Mouse (Mus musculus) forelimb bud, embryonic 11.5 days (tissue): ENCODE data around the gene Thoc6.

Experiments used
- DNase-seq: peaks from one replicate; pipeline ENCODE4 v3.0.0-alpha.2; 2012; ENCODE audit warnings: low read depth, low spot score

The Thoc6 gene

GRCm38 (mm10) chr17:23673424-23674073, at the start of gene Thoc6, which contains the start of gene Hcfc1r1:
Gene Thoc6, minus strand, starts transcription at chr17:23673882.
Gene Hcfc1r1, plus strand, starts transcription at chr17:23673596.
- peak; percentile 98 for DNase-seq

- DNase-seq = no peak
Observed at GRCm38 (mm10) chr17:23722376-23723125, 48.9 kb upstream of the Thoc6 start, which contains the start of gene 1520401A03Rik. Gene 1520401A03Rik, minus strand, starts transcription at chr17:23722783.

- no peak for DNase-seq
Observed at GRCm38 (mm10) chr17:23721886-23722285, 48.2 kb upstream of the Thoc6 start.

- no peak for DNase-seq
Observed at GRCm38 (mm10) chr17:23719455-23719854, 45.8 kb upstream of the Thoc6 start.

GRCm38 (mm10) chr17:23717003-23717402, 43.3 kb upstream of the Thoc6 start:
- DNase-seq = no peak

GRCm38 (mm10) chr17:23706212-23706611, 32.5 kb upstream of the Thoc6 start:
- DNase-seq = peak; percentile 80

GRCm38 (mm10) chr17:23705525-23706104, 31.9 kb upstream of the Thoc6 start:
- DNase-seq = no peak

- no peak for DNase-seq
Observed at GRCm38 (mm10) chr17:23704741-23705140, 31.1 kb upstream of the Thoc6 start.

- DNase-seq = no peak
Observed at GRCm38 (mm10) chr17:23703301-23703700, 29.6 kb upstream of the Thoc6 start.

GRCm38 (mm10) chr17:23700079-23700478, 26.4 kb upstream of the Thoc6 start:
- DNase-seq = peak; percentile 91

- no peak for DNase-seq
Observed at GRCm38 (mm10) chr17:23699131-23700077, 25.7 kb upstream of the Thoc6 start.

- peak; percentile 81 for DNase-seq
Observed at GRCm38 (mm10) chr17:23695801-23696200, 22.1 kb upstream of the Thoc6 start.

GRCm38 (mm10) chr17:23694491-23694890, 20.8 kb upstream of the Thoc6 start:
- no peak for DNase-seq

GRCm38 (mm10) chr17:23683856-23684672, 10.4 kb upstream of the Thoc6 start, which contains the start of gene Cldn9:
Gene Cldn9, minus strand, starts transcription at chr17:23684026.
- DNase-seq = peak; percentile 52

GRCm38 (mm10) chr17:23683226-23683625, 9.5 kb upstream of the Thoc6 start:
- DNase-seq = no peak

- no peak for DNase-seq
Observed at GRCm38 (mm10) chr17:23682530-23682929, 8.8 kb upstream of the Thoc6 start.

- DNase-seq = no peak
Observed at GRCm38 (mm10) chr17:23682092-23682491, 8.4 kb upstream of the Thoc6 start.

- no peak for DNase-seq
Observed at GRCm38 (mm10) chr17:23681086-23681485, 7.4 kb upstream of the Thoc6 start.

GRCm38 (mm10) chr17:23680336-23680735, 6.7 kb upstream of the Thoc6 start:
- no peak for DNase-seq

- no peak for DNase-seq
Observed at GRCm38 (mm10) chr17:23679127-23679835, 5.6 kb upstream of the Thoc6 start, which contains the start of gene Cldn6. Gene Cldn6, plus strand, starts transcription at chr17:23679249.
